ENCODE assay signal across 14 mouse cellular contexts in the genomic region with DNA sequence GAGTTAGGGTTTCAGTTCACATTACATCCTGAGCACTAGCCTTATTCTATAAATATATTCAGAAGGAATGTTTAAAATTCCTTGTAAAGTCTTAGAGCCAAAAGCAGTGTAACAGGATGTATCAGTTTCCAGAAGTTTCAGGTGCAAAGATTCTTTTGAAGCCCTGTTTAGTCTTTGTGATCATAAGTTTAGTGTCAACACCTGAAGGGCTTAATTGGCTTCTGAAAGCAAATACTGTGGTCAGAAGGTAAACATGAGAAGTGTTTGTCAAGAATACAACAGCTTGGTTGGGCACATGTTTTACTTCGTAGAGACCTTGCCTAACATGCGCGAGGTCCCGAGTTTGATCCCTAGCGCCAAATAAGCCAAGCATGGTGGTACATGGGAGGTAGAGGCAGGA. TPM values are rescaled to one million over a fixed set of nuclear protein-coding genes. Genes with fewer than 3 reads are reported as not detected.
"Had no signal": no experiment of that assay in that cellular context is flagged by ENCODE, and none has a peak within 500 bp of the region (broad histone marks: within the 10 kb centered on the region; RNA-seq: fewer than 3 reads in every experiment).

No protein-coding gene starts in this region.

- H3K27ac ChIP-seq: intestine, embryonic 15.5 days; kidney, postnatal 0 days; layer of hippocampus, adult 2 months; limb, embryonic 10.5 days; limb, embryonic 13.5 days; liver, embryonic 13.5 days; macrophage; midbrain, embryonic 13.5 days had no signal

- H3K4me3 ChIP-seq: intestine, embryonic 15.5 days; layer of hippocampus, adult 2 months; liver, embryonic 13.5 days; midbrain, embryonic 13.5 days had no signal

- H3K9me3 ChIP-seq: intestine, embryonic 15.5 days; limb, embryonic 10.5 days; limb, embryonic 13.5 days; liver, embryonic 13.5 days; midbrain, embryonic 13.5 days had no signal

- H3K4me1 ChIP-seq: intestine, embryonic 15.5 days had no signal

- DNase-seq: layer of hippocampus, adult 9-11 months; liver, embryonic 13.5 days; thymus, adult 18-20 months; thymus, postnatal 36 days had no signal

- ATAC-seq: intestine, embryonic 15.5 days; midbrain, embryonic 13.5 days had no signal

- H3K4me2 ChIP-seq: intestine, embryonic 15.5 days; midbrain, embryonic 13.5 days had no signal

- H3K36me3 ChIP-seq: intestine, embryonic 15.5 days had no signal

- H3K9ac ChIP-seq: intestine, embryonic 15.5 days; limb, embryonic 13.5 days; liver, embryonic 13.5 days; midbrain, embryonic 13.5 days had no signal

- H3K27me3 ChIP-seq: intestine, embryonic 15.5 days; limb, embryonic 13.5 days; liver, embryonic 13.5 days; midbrain, embryonic 13.5 days had no signal

RNA-seq across cellular contexts. Expression of a gene that starts 32.0 kb away (rescaled TPM):
- polyA plus RNA-seq: large intestine, adult 2 months; macrophage; small intestine, adult 2 months; spleen, adult 2 months had no signal
